Mouse (Mus musculus): Measurements from ENCODE around the gene Nlgn1.

- TF ChIP-seq CTCF (IDR thresholded peaks at IDR 0.05), result no peak
- TF ChIP-seq EP300 (IDR thresholded peaks at IDR 0.05), result no peak
These were observed 568.6 kb downstream of the Nlgn1 start for GRCm38 (mm10) chr3:25763689-25764088.

All from lung, postnatal 0 days (tissue).